Mouse (Mus musculus): ENCODE results near the gene Strc. TPM values are rescaled to one million over a fixed set of nuclear protein-coding genes. Genes with fewer than 3 reads are reported as not detected.

Strc gene
- polyA plus RNA-seq, 1 experiment from 2014 or later: not detected

- Histone ChIP-seq H3K4me2 (ENCODE audit: low read length) (peak overlapping the region; percentile 73), H3K9me3 (ENCODE audit: control insufficient read depth, low read length) (no peaks in the 10 kb centered on the region), H3K9ac (ENCODE audit: low read length) (peak overlapping the region; percentile 100), H3K27me3 (ENCODE audit: control insufficient read depth, insufficient read depth, low read length) (no peaks in the 10 kb centered on the region), H3K36me3 (ENCODE audit: control insufficient read depth, insufficient read depth, low read length) (peaks cover 44% of the 10 kb centered on the region), H3K4me1 (ENCODE audit: control insufficient read depth in 2 of 2, insufficient read depth in 2 of 2, low read length in 2 of 2) (peaks cover 4 to 23% of the 10 kb centered on the region in 2 experiments), H3K27ac (replicated peaks in 1 of 2; ENCODE audit: control insufficient read depth in 1 of 2, insufficient read depth in 1 of 2, low read depth in 2 of 2, low read length in 2 of 2) (0 out of 4 replicates have a peak overlapping the region, but pooled peaks of 1 of the 2 experiments have one; percentile 8), H3K4me3 (ENCODE audit: control insufficient read depth in 1 of 2, insufficient read depth in 1 of 2, low read depth in 1 of 2, low read length in 2 of 2) (peak overlapping the region in 1 of 2 experiments; percentile 100; a peak in 3 of 4 replicates)
- ATAC-seq (ENCODE audit: insufficient number of reproducible peaks, insufficient read depth, low FRiP score, low read depth): no peak
- WGBS: 30% methylated on average over 3 of the region's 3 CpGs
Observed at GRCm38 (mm10) chr2:121415103-121415502, 28.1 kb upstream of the Strc start.

GRCm38 (mm10) chr2:121414139-121414685, 27.2 kb upstream of the Strc start:
- Histone ChIP-seq H3K27me3 (ENCODE audit: control insufficient read depth, insufficient read depth, low read length) (no peaks in the 10 kb centered on the region), H3K9ac (ENCODE audit: low read length) (peak overlapping the region; percentile 100), H3K9me3 (ENCODE audit: control insufficient read depth, low read length) (no peaks in the 10 kb centered on the region), H3K36me3 (ENCODE audit: control insufficient read depth, insufficient read depth, low read length) (peaks cover 38% of the 10 kb centered on the region), H3K27ac (replicated peaks in 1 of 2; ENCODE audit: control insufficient read depth in 1 of 2, insufficient read depth in 1 of 2, low read depth in 2 of 2, low read length in 2 of 2) (peak overlapping the region; percentile 88 to 99), H3K4me1 (ENCODE audit: control insufficient read depth in 2 of 2, insufficient read depth in 2 of 2, low read length in 2 of 2) (peaks cover 4 to 23% of the 10 kb centered on the region in 2 experiments), H3K4me2 (ENCODE audit: low read length) (peak overlapping the region; percentile 73), H3K4me3 (ENCODE audit: control insufficient read depth in 1 of 2, insufficient read depth in 1 of 2, low read depth in 1 of 2, low read length in 2 of 2) (peak overlapping the region; percentile 67 to 100)
- ATAC-seq (ENCODE audit: insufficient number of reproducible peaks, insufficient read depth, low FRiP score, low read depth): peak; percentile 38
- under 1% methylated on average over 32 of the region's 32 CpGs for WGBS

- WGBS: under 1% methylated on average over 66 of the region's 68 CpGs
- Histone ChIP-seq H3K9me3 (ENCODE audit: control insufficient read depth, low read length) (no peaks in the 10 kb centered on the region), H3K4me2 (ENCODE audit: low read length) (peak within 1 kb of the TSS; percentile 74)
Observed at GRCm38 (mm10) chr2:121413387-121414042, 26.5 kb upstream of the Strc start, which contains the start of the genes Pdia3 and Catsper2. Gene Pdia3 (plus strand): TSS chr2:121413775. Gene Catsper2 (minus strand): TSS chr2:121413792.

GRCm38 (mm10) chr2:121412843-121413386, 25.9 kb upstream of the Strc start:
- WGBS: 5% methylated on average over 4 of the region's 4 CpGs
- H3K9ac ChIP-seq (ENCODE audit: low read length): peak overlapping the region; percentile 100
- H3K4me3 ChIP-seq (ENCODE audit: control insufficient read depth in 1 of 2, insufficient read depth in 1 of 2, low read depth in 1 of 2, low read length in 2 of 2): peak overlapping the region; percentile 53 to 100
- peak overlapping the region; percentile 92 to 99 for H3K27ac ChIP-seq (replicated peaks in 1 of 2; ENCODE audit: control insufficient read depth in 1 of 2, insufficient read depth in 1 of 2, low read depth in 2 of 2, low read length in 2 of 2)
- H3K4me2 ChIP-seq (ENCODE audit: low read length): peak overlapping the region; percentile 74
- ATAC-seq (ENCODE audit: insufficient number of reproducible peaks, insufficient read depth, low FRiP score, low read depth): no peak
- peaks cover 4 to 23% of the 10 kb centered on the region in 2 experiments for H3K4me1 ChIP-seq (ENCODE audit: control insufficient read depth in 2 of 2, insufficient read depth in 2 of 2, low read length in 2 of 2)
- H3K27me3 ChIP-seq (ENCODE audit: control insufficient read depth, insufficient read depth, low read length): no peaks in the 10 kb centered on the region
- 0 out of 2 replicates have a peak, but pooled peaks cover 3% of the 10 kb centered on the region for H3K9me3 ChIP-seq (ENCODE audit: control insufficient read depth, low read length)
- H3K36me3 ChIP-seq (ENCODE audit: control insufficient read depth, insufficient read depth, low read length): peaks cover 25% of the 10 kb centered on the region

More at GRCm38 (mm10) chr2:121413387-121414042, 26.5 kb upstream of the Strc start, which contains the start of the genes Pdia3 and Catsper2:
- Histone ChIP-seq H3K4me1 (ENCODE audit: control insufficient read depth in 2 of 2, insufficient read depth in 2 of 2, low read length in 2 of 2) (peaks cover 4 to 23% of the 10 kb centered on the region in 2 experiments), H3K9ac (ENCODE audit: low read length) (peak within 1 kb of the TSS; percentile 100), H3K4me3 (ENCODE audit: control insufficient read depth in 1 of 2, insufficient read depth in 1 of 2, low read depth in 1 of 2, low read length in 2 of 2) (peak within 1 kb of the TSS; percentile 67 to 100), H3K27me3 (ENCODE audit: control insufficient read depth, insufficient read depth, low read length) (no peaks in the 10 kb centered on the region), H3K36me3 (ENCODE audit: control insufficient read depth, insufficient read depth, low read length) (peaks cover 31% of the 10 kb centered on the region), H3K27ac (replicated peaks in 1 of 2; ENCODE audit: control insufficient read depth in 1 of 2, insufficient read depth in 1 of 2, low read depth in 2 of 2, low read length in 2 of 2) (peak within 1 kb of the TSS; percentile 92 to 99)
- ATAC-seq (ENCODE audit: insufficient number of reproducible peaks, insufficient read depth, low FRiP score, low read depth): peak; percentile 99

- 38% methylated on average over 4 of the region's 4 CpGs for WGBS
- Histone ChIP-seq H3K27me3 (ENCODE audit: control insufficient read depth, insufficient read depth, low read length) (no peaks in the 10 kb centered on the region), H3K9ac (ENCODE audit: low read length) (no peak overlapping the region), H3K4me1 (ENCODE audit: control insufficient read depth in 2 of 2, insufficient read depth in 2 of 2, low read length in 2 of 2) (peaks cover 0 to 2% of the 10 kb centered on the region in 2 experiments; a peak in 1 of 4 replicates), H3K4me2 (ENCODE audit: low read length) (no peak overlapping the region), H3K9me3 (ENCODE audit: control insufficient read depth, low read length) (0 out of 2 replicates have a peak, but pooled peaks cover 3% of the 10 kb centered on the region), H3K4me3 (ENCODE audit: control insufficient read depth in 1 of 2, insufficient read depth in 1 of 2, low read depth in 1 of 2, low read length in 2 of 2) (no peak overlapping the region), H3K27ac (replicated peaks in 1 of 2; ENCODE audit: control insufficient read depth in 1 of 2, insufficient read depth in 1 of 2, low read depth in 2 of 2, low read length in 2 of 2) (no peak overlapping the region), H3K36me3 (ENCODE audit: control insufficient read depth, insufficient read depth, low read length) (no peaks in the 10 kb centered on the region)
- no peak for ATAC-seq (ENCODE audit: insufficient number of reproducible peaks, insufficient read depth, low FRiP score, low read depth)
Observed at GRCm38 (mm10) chr2:121408160-121408559, 21.2 kb upstream of the Strc start.

- Histone ChIP-seq H3K4me1 (ENCODE audit: control insufficient read depth in 2 of 2, insufficient read depth in 2 of 2, low read length in 2 of 2) (no peaks in the 10 kb centered on the region), H3K9me3 (ENCODE audit: control insufficient read depth, low read length) (0 out of 2 replicates have a peak, but pooled peaks cover under 1% of the 10 kb centered on the region), H3K9ac (ENCODE audit: low read length) (no peak overlapping the region), H3K27me3 (ENCODE audit: control insufficient read depth, insufficient read depth, low read length) (no peaks in the 10 kb centered on the region), H3K36me3 (ENCODE audit: control insufficient read depth, insufficient read depth, low read length) (no peaks in the 10 kb centered on the region), H3K27ac (replicated peaks in 1 of 2; ENCODE audit: control insufficient read depth in 1 of 2, insufficient read depth in 1 of 2, low read depth in 2 of 2, low read length in 2 of 2) (no peak overlapping the region), H3K4me2 (ENCODE audit: low read length) (no peak overlapping the region), H3K4me3 (ENCODE audit: control insufficient read depth in 1 of 2, insufficient read depth in 1 of 2, low read depth in 1 of 2, low read length in 2 of 2) (no peak overlapping the region)
- ATAC-seq (ENCODE audit: insufficient number of reproducible peaks, insufficient read depth, low FRiP score, low read depth): no peak
Observed at GRCm38 (mm10) chr2:121403296-121403695, 16.3 kb upstream of the Strc start.

GRCm38 (mm10) chr2:121396624-121397023, 9.7 kb upstream of the Strc start:
- H3K36me3 ChIP-seq (ENCODE audit: control insufficient read depth, insufficient read depth, low read length): no peaks in the 10 kb centered on the region
- no peak overlapping the region for H3K4me2 ChIP-seq (ENCODE audit: low read length)
- H3K9me3 ChIP-seq (ENCODE audit: control insufficient read depth, low read length): no peaks in the 10 kb centered on the region
- WGBS: 16% methylated on average over 8 of the region's 8 CpGs
- no peak overlapping the region for H3K9ac ChIP-seq (ENCODE audit: low read length)
- H3K4me1 ChIP-seq (ENCODE audit: control insufficient read depth in 2 of 2, insufficient read depth in 2 of 2, low read length in 2 of 2): no peaks in the 10 kb centered on the region
- H3K27ac ChIP-seq (replicated peaks in 1 of 2; ENCODE audit: control insufficient read depth in 1 of 2, insufficient read depth in 1 of 2, low read depth in 2 of 2, low read length in 2 of 2): no peak overlapping the region
- no peak overlapping the region for H3K4me3 ChIP-seq (ENCODE audit: control insufficient read depth in 1 of 2, insufficient read depth in 1 of 2, low read depth in 1 of 2, low read length in 2 of 2)
- no peaks in the 10 kb centered on the region for H3K27me3 ChIP-seq (ENCODE audit: control insufficient read depth, insufficient read depth, low read length)
- no peak for ATAC-seq (ENCODE audit: insufficient number of reproducible peaks, insufficient read depth, low FRiP score, low read depth)

Measured in heart, embryonic 14.5 days (tissue).